Mouse (Mus musculus) neural tube, embryonic 11.5 days (tissue): Measurements from ENCODE around the gene Il34. TPM values are rescaled to one million over a fixed set of nuclear protein-coding genes. Genes with fewer than 3 reads are reported as not detected.

Source experiments
- ATAC-seq: fragments of 200-750 bp; cut with Nextera tagmentation; 2 replicates; pipeline ENCODE4 v1.8.0; 2017; ENCODE audit warnings: moderate number of reproducible peaks, mild to moderate bottlenecking, moderate TSS enrichment, moderate library complexity; ENCODE audit not compliant: insufficient read depth, low FRiP score, low TSS enrichment
- DNase-seq: peaks from one replicate; pipeline ENCODE4 v3.0.0-alpha.2; 2015; ENCODE audit warnings: low spot score
- H3K27ac ChIP-seq: fragments of 300-500 bp; sonication (generic); 2 replicates; pipeline ENCODE4 v1.5.1; 2014; ENCODE audit warnings: low read depth, mild to moderate bottlenecking, low read length
- H3K27me3 ChIP-seq: fragments of 300-500 bp; sonication (generic); 2 replicates; pipeline ENCODE4 v1.6.1; 2014; ENCODE audit warnings: mild to moderate bottlenecking, low read length, mixed read lengths; ENCODE audit not compliant: control insufficient read depth, insufficient read depth
- H3K36me3 ChIP-seq: fragments of 300-500 bp; sonication (generic); 2 replicates; pipeline ENCODE4 v1.6.1; 2014; ENCODE audit warnings: mild to moderate bottlenecking, low read length, moderate library complexity, mixed read lengths; ENCODE audit not compliant: control insufficient read depth, insufficient read depth
- H3K4me1 ChIP-seq: fragments of 300-500 bp; sonication (generic); 2 replicates; pipeline ENCODE4 v1.6.1; 2014; ENCODE audit warnings: low read length, mixed read lengths; ENCODE audit not compliant: control insufficient read depth, insufficient read depth
- H3K4me2 ChIP-seq: fragments of 300-500 bp; sonication (generic); 2 replicates; pipeline ENCODE4 v1.6.1; 2014; ENCODE audit warnings: low read depth, mild to moderate bottlenecking, moderate library complexity
- H3K4me3 ChIP-seq: fragments of 300-500 bp; sonication (generic); 2 replicates; pipeline ENCODE4 v1.5.1; 2014; ENCODE audit warnings: low read depth, low read length
- H3K9ac ChIP-seq: fragments of 300-500 bp; sonication (generic); 2 replicates; pipeline ENCODE4 v1.6.1; 2014; ENCODE audit warnings: mild to moderate bottlenecking, low read length
- H3K9me3 ChIP-seq: fragments of 300-500 bp; sonication (generic); 2 replicates; pipeline ENCODE4 v1.6.1; 2016; ENCODE audit warnings: low read length; ENCODE audit not compliant: control insufficient read depth
- WGBS: fragments of 180-500 bp; shearing (Covaris S2); extraction: QIAGEN DNeasy Blood & Tissue Kit; methylation state at CpG from one replicate; pipeline ENCODE4 v1.1.7; 2014; 5-methylcytosine and 5-hydroxymethylcytosine counted together
- polyA plus RNA-seq: library from polyadenylated mRNA; unstranded; fragments of >200 nt; fragmentation: Nextera tagmentation; extraction: Ambion mirVana; gene quantifications from 2 replicates; pipeline ENCODE4 v1.2.1, GENCODE M21; 2014

Gene Il34
- polyA plus RNA-seq, 1 experiment from 2014 or later = not detected

GRCm38 (mm10) chr8:110696051-110696450 is 109.7 kb downstream of the Il34 start:
- peaks cover 2% of the 10 kb centered on the region; the same call in 1 of the 2 replicates for H3K36me3 ChIP-seq
- no peak overlapping the region for H3K9ac ChIP-seq
- H3K4me3 ChIP-seq = no peak overlapping the region
- 90% methylated on average over 4 of the region's 4 CpGs for WGBS
- DNase-seq (no peak), ATAC-seq (no peak)
- H3K4me1 ChIP-seq = no peaks in the 10 kb centered on the region
- H3K4me2 ChIP-seq = no peak overlapping the region
- no peak overlapping the region for H3K27ac ChIP-seq
- no peaks in the 10 kb centered on the region for H3K9me3 ChIP-seq
- H3K27me3 ChIP-seq = no peaks in the 10 kb centered on the region

GRCm38 (mm10) chr8:110695431-110695830 is 110.3 kb downstream of the Il34 start:
- DNase-seq (no peak), ATAC-seq (no peak)
- no peak overlapping the region for H3K27ac ChIP-seq
- H3K36me3 ChIP-seq = peaks cover 1% of the 10 kb centered on the region; the same call in 1 of the 2 replicates
- H3K9ac ChIP-seq = no peak overlapping the region
- H3K4me1 ChIP-seq = no peaks in the 10 kb centered on the region
- H3K4me3 ChIP-seq = no peak overlapping the region
- WGBS = 93% methylated on average over 5 of the region's 5 CpGs
- H3K4me2 ChIP-seq = no peak overlapping the region
- H3K27me3 ChIP-seq = no peaks in the 10 kb centered on the region
- no peaks in the 10 kb centered on the region for H3K9me3 ChIP-seq

- no peaks in the 10 kb centered on the region for H3K4me1 ChIP-seq
- WGBS = 88% methylated on average over 4 of the region's 4 CpGs
- no peak overlapping the region for H3K27ac ChIP-seq
- H3K9ac ChIP-seq = no peak overlapping the region; the same call in 1 of the 2 replicates
- no peak overlapping the region for H3K4me2 ChIP-seq
- no peaks in the 10 kb centered on the region for H3K9me3 ChIP-seq
- DNase-seq (no peak), ATAC-seq (no peak)
- no peak overlapping the region for H3K4me3 ChIP-seq
- no peaks in the 10 kb centered on the region for H3K36me3 ChIP-seq
- no peaks in the 10 kb centered on the region for H3K27me3 ChIP-seq
Observed at GRCm38 (mm10) chr8:110694826-110695225, 110.9 kb downstream of the Il34 start.

GRCm38 (mm10) chr8:110694226-110694625 is 111.5 kb downstream of the Il34 start:
- Histone ChIP-seq H3K27me3 (no peaks in the 10 kb centered on the region), H3K4me2 (no peak overlapping the region), H3K9ac (no peak overlapping the region), H3K4me1 (no peaks in the 10 kb centered on the region), H3K4me3 (no peak overlapping the region), H3K27ac (no peak overlapping the region), H3K36me3 (no peaks in the 10 kb centered on the region), H3K9me3 (no peaks in the 10 kb centered on the region)
- WGBS = 78% methylated on average over 5 of the region's 5 CpGs
- DNase-seq = no peak
- ATAC-seq = no peak

Other genes with a start within 250 kb of the Il34 start
- 30.8 and 35.5 TPM in 2 replicates for gene Vac14, start 187.3 kb downstream of the Il34 start, polyA plus RNA-seq
- 18.0 and 18.3 TPM in 2 replicates for gene Mtss1l, start 84.4 kb downstream of the Il34 start, polyA plus RNA-seq
- 71.0 and 73.5 TPM in 2 replicates for gene Cog4, start 40.7 kb upstream of the Il34 start, polyA plus RNA-seq
- gene Sf3b3, start 40.9 kb upstream of the Il34 start, polyA plus RNA-seq = 201 and 217 TPM in 2 replicates
- 6.4 and 7.5 TPM in 2 replicates for gene Fuk, start 96.6 kb upstream of the Il34 start, polyA plus RNA-seq
- gene St3gal2, start 114.0 kb upstream of the Il34 start, polyA plus RNA-seq = 18.2 and 19.1 TPM in 2 replicates
- 33.7 and 34.3 TPM in 2 replicates for gene Ddx19a, start 191.9 kb upstream of the Il34 start, polyA plus RNA-seq
- 7.3 and 7.4 TPM in 2 replicates for gene Ddx19b, start 225.8 kb upstream of the Il34 start, polyA plus RNA-seq
- 79.7 and 89.6 TPM in 2 replicates for gene Aars, start 227.2 kb upstream of the Il34 start, polyA plus RNA-seq